Mouse (Mus musculus) neural tube, embryonic 15.5 days (tissue): ENCODE data around the gene Gbf1. TPM values are rescaled to one million over a fixed set of nuclear protein-coding genes. Genes with fewer than 3 reads are reported as not detected.

Source experiments
- ATAC-seq: fragments of 200-750 bp; cut with Nextera tagmentation; 2 replicates; pipeline ENCODE4 v1.8.0; 2017; ENCODE audit warnings: mild to moderate bottlenecking, moderate TSS enrichment, moderate library complexity; ENCODE audit not compliant: low FRiP score
- H3K27ac ChIP-seq: fragments of 300-500 bp; sonication (generic); replicated peaks from 2 replicates; pipeline ENCODE4 v1.5.1; 2015; ENCODE audit warnings: mild to moderate bottlenecking, inconsistent platforms
- H3K27me3 ChIP-seq: fragments of 300-500 bp; sonication (generic); replicated peaks from 2 replicates; pipeline ENCODE4 v1.6.1; 2015; ENCODE audit warnings: inconsistent platforms
- H3K36me3 ChIP-seq: fragments of 300-500 bp; sonication (generic); 2 replicates; pipeline ENCODE4 v1.6.1; 2015; ENCODE audit warnings: inconsistent platforms
- H3K4me1 ChIP-seq: fragments of 300-500 bp; sonication (generic); 2 replicates; pipeline ENCODE4 v1.6.1; 2015; ENCODE audit warnings: inconsistent platforms
- H3K4me2 ChIP-seq: fragments of 300-500 bp; sonication (generic); 2 replicates; pipeline ENCODE4 v1.6.1; 2015; ENCODE audit warnings: inconsistent platforms, mild to moderate bottlenecking, moderate library complexity
- H3K4me3 ChIP-seq: fragments of 300-500 bp; sonication (generic); replicated peaks from 2 replicates; pipeline ENCODE4 v1.5.1; 2015; ENCODE audit warnings: mild to moderate bottlenecking, inconsistent platforms
- H3K9ac ChIP-seq: fragments of 300-500 bp; sonication (generic); replicated peaks from 2 replicates; pipeline ENCODE4 v1.6.1; 2015; ENCODE audit warnings: mild to moderate bottlenecking, inconsistent platforms
- H3K9me3 ChIP-seq: fragments of 300-500 bp; sonication (generic); replicated peaks from 2 replicates; pipeline ENCODE4 v1.6.1; 2016; ENCODE audit warnings: inconsistent platforms
- WGBS: fragments of 180-500 bp; shearing (Covaris S2); methylation state at CpG from one replicate; pipeline ENCODE4 v1.1.7; 2015; ENCODE audit warnings: mixed read lengths; 5-methylcytosine and 5-hydroxymethylcytosine counted together
- polyA plus RNA-seq: library from polyadenylated mRNA; unstranded; fragments of >200 nt; fragmentation: Nextera tagmentation; extraction: Ambion mirVana; gene quantifications from 2 replicates; pipeline ENCODE4 v1.2.1, GENCODE M21; 2015

Gbf1 gene
- polyA plus RNA-seq, 1 experiment from 2014 or later = 76.6 TPM

DNA sequence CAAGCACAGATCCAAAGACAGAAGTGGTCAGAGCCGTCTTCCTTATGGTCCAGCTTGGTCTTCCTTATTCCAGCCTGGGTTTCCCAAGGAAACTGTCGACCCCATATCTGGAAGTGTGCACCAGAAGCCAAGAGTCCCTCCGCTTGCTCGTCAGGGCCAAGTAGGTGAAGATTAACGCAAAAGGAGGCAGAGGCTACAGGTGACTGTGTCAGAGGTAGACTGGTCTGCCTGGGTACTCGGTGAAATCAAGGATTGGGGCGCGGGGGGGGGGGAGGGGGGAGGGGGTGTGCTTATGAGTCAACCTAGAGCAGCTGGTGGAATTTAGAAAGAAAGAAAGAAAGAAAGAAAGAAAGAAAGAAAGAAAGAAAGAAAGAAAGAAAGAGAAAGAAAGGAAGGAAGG is 21.0 kb upstream of the Gbf1 start:
- Histone ChIP-seq H3K27me3 (peaks cover 56% of the 10 kb centered on the region), H3K9me3 (no peaks in the 10 kb centered on the region), H3K36me3 (no peaks in the 10 kb centered on the region), H3K4me1 (peaks cover 17% of the 10 kb centered on the region), H3K4me3 (peak overlapping the region; percentile 20; the same call in 1 of the 2 replicates), H3K27ac (no peak overlapping the region), H3K4me2 (peak overlapping the region; percentile 48), H3K9ac (no peak overlapping the region)
- no peak for ATAC-seq
- WGBS = 9% methylated on average over 6 of the region's 8 CpGs

DNA sequence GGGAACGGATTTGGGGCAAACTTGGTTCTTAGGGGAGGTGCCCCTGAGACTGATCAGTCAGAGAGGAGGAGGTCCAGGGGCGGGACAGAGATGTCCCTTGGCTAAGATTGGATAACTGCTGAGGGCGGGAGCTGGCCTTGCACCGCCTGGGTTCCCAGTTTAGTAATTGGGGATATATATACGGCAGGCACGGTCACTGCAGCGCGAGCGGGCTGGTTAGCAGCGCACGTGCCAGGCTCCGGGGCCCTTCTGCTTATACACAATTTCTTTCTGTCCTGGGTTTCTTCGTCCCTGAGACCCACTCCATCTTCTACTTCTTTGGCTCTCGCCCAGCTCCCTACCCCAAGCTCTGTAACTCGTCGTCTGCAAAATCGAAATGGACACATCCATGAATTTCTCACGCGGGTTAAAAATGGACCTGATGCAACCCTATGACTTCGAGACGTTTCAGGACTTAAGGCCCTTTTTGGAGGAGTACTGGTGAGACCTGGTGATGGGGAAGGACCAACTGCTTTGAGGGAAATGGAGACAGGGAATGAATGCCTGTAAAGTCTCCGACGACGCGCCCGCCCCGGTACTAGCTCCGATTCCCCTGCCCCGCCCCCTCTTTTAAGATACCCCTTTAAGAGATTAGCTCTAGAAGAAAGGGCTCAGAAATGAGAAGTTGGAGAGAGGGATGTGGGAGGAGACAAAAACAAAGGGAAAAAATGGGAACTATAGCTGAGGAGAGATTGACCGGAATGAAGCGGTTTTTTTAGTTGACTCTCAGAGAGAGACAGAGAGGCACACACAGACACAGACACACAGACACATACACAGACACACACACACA is 20.4 kb upstream of the Gbf1 start, which contains the start of gene Elovl3:
Gene Elovl3, plus strand, starts transcription at position 204 of the 832 bp plus-strand sequence.
- Histone ChIP-seq H3K9me3 (no peaks in the 10 kb centered on the region), H3K4me1 (peaks cover 23% of the 10 kb centered on the region), H3K27ac (no peak within 1 kb of the TSS), H3K27me3 (peaks cover 62% of the 10 kb centered on the region), H3K9ac (no peak within 1 kb of the TSS), H3K4me3 (peak within 1 kb of the TSS; percentile 20), H3K4me2 (peak within 1 kb of the TSS; percentile 48), H3K36me3 (no peaks in the 10 kb centered on the region)
- no peak for ATAC-seq
- WGBS = 1% methylated on average over 31 of the region's 31 CpGs

DNA sequence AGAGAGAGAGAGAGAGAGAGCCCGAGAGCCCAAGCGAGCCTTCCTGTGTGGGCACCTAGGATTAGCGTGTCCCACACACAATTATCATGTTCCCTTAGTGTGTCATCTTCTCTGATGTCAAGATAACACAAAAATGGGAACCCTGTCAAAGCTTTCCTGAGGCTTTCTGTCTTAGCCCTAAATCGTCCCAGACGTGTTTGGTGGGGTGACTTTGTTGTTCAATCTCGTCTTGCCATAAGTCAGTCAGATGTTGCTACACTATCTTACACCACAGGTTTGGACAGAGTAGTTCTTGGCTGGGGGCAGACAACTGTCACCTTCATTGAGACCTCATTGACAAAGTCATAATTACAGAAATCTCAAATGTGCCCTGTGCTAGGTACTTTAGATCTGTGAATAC is 19.7 kb upstream of the Gbf1 start:
- H3K27me3 ChIP-seq = peaks cover 69% of the 10 kb centered on the region
- no peak overlapping the region for H3K9ac ChIP-seq
- 51% methylated on average over 6 of the region's 6 CpGs for WGBS
- H3K9me3 ChIP-seq = no peaks in the 10 kb centered on the region
- no peak overlapping the region for H3K4me3 ChIP-seq
- peaks cover 27% of the 10 kb centered on the region for H3K4me1 ChIP-seq
- no peak overlapping the region for H3K27ac ChIP-seq
- no peaks in the 10 kb centered on the region for H3K36me3 ChIP-seq
- no peak overlapping the region for H3K4me2 ChIP-seq
- ATAC-seq = no peak

DNA sequence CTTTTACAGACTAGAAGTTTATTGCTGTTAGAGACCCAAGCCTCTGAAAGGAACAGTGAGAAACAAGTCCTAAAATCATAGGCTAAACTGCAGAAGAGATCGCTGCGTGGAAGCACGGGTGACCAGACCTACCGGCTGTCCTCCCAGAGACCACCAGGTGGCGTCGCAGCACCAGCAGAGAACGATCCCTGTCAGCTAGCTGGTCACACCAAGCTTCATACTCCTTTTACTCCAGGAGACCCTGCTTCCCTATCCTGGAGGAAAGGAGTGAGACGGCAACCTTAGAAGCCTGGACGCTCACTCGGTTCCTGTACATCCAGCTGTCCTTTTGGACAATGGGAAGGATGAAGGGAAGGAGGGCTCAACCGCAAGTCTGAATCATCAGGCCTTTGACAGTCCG is 17.0 kb upstream of the Gbf1 start:
- peak overlapping the region; percentile 54 for H3K4me3 ChIP-seq

DNA sequence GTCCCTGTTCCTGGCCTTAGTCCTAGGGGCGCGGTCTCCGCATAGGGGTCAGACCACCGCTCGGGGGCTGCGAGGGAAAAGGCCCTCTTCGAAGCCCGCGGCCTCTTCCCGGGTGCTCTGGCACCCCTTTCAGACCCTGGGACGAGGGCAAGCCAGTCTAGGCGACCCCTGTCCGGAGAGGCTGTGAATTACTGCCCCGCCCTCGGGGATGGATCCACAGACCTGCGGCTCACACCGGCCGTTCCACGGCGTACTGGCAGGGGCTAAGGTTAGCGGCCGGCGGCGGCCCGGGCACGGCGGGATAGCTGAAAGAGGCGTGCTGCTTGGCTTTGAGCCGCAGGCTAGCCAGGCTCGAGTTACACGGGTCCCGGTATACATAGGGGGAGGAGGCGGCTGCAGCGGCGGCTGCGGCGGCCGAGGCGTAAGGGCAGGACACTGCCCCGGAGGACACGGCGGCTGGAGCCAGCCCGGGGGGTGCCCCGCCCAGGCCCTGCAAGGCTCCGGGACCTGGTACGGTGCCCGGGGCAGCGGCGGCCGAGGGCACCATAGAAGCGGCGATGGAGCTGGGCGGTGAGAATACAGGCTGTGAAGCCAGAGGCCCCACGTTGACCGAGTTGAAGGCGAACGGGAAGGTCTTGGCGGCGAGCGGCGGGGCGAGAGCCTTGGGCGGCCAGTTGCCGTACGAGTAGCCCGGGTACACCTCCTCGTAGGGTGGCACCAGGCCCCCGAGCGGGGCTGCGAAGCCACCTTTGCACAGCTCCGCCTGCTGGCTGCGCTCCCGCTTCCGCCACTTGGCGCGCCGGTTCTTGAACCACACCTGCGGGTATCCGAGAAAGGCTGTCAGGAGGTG is 16.3 kb upstream of the Gbf1 start:
- Histone ChIP-seq H3K27me3 (peaks cover 80% of the 10 kb centered on the region), H3K9me3 (no peaks in the 10 kb centered on the region), H3K9ac (peak overlapping the region; percentile 50), H3K4me3 (peak overlapping the region; percentile 54), H3K4me1 (peaks cover 27% of the 10 kb centered on the region), H3K4me2 (peak overlapping the region; percentile 100), H3K36me3 (no peaks in the 10 kb centered on the region), H3K27ac (no peak overlapping the region)
- under 1% methylated on average over 79 of the region's 79 CpGs for WGBS
- peak; percentile 66 for ATAC-seq

More for the DNA sequence above, 17.0 kb upstream of the Gbf1 start:
- ATAC-seq = peak; percentile 81
- peaks cover 83% of the 10 kb centered on the region for H3K27me3 ChIP-seq
- under 1% methylated on average over 12 of the region's 12 CpGs for WGBS
- peaks cover 27% of the 10 kb centered on the region for H3K4me1 ChIP-seq
- peak overlapping the region; percentile 50; the same call in 1 of the 2 replicates for H3K9ac ChIP-seq
- no peak overlapping the region for H3K27ac ChIP-seq
- H3K9me3 ChIP-seq = no peaks in the 10 kb centered on the region
- H3K36me3 ChIP-seq = no peaks in the 10 kb centered on the region
- H3K4me2 ChIP-seq = peak overlapping the region; percentile 100

DNA sequence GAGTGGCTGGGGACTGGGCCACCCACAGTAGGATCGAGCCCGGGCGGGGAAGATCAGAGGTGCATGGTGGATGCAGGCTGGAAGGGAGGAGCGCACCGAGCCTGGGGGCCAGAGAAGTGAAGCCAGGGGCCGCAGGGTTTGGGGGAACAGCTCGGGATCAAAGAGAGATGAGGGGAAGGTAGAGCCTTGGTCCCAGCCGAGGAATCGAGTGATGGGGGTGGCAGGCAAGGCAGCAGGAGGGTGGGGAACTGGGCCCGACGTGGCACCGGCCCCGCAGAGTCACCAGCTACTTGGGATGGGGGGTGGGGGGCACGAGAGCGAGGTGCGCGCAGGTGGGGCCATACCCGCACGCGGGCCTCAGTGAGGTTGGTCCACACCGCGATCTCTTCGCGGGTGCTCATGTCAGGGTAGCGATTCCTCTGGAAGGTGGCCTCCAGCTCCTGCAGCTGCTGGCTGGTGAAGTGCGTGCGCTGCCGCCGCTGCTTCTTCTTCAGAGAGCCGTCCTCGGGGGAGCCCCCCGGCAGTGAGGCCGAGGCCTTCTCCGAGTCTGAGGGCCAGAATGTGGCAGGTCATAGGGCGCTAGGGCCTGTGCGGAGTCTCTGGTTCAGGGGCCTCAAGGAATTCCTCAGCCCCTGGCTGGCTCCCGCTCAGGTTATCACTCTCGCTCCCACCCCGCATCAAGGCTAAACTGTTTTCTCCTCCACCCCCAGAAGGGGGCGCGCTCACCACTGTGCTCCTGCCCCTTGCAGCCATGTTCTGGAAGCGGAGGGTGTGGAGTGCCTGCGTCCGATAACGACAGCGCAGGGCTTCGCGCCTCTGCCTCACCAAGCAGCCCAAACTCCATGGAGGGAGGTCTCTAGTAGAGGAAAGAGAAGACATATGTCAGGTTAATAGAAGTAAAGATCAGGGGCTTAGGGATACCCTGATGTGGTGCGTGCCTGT is 15.4 kb upstream of the Gbf1 start:
- ATAC-seq = no peak
- H3K9me3 ChIP-seq = no peaks in the 10 kb centered on the region
- H3K9ac ChIP-seq = peak overlapping the region; percentile 50
- peaks cover 23% of the 10 kb centered on the region for H3K4me1 ChIP-seq
- no peak overlapping the region for H3K27ac ChIP-seq
- H3K4me2 ChIP-seq = peak overlapping the region; percentile 100
- no peaks in the 10 kb centered on the region for H3K36me3 ChIP-seq
- WGBS = 2% methylated on average over 49 of the region's 49 CpGs
- peak overlapping the region; percentile 54 for H3K4me3 ChIP-seq
- H3K27me3 ChIP-seq = peaks cover 77% of the 10 kb centered on the region

- Histone ChIP-seq H3K9me3 (no peaks in the 10 kb centered on the region), H3K4me2 (no peak overlapping the region), H3K36me3 (no peaks in the 10 kb centered on the region), H3K4me3 (no peak overlapping the region), H3K4me1 (peaks cover 20% of the 10 kb centered on the region), H3K9ac (no peak overlapping the region), H3K27me3 (peaks cover 77% of the 10 kb centered on the region), H3K27ac (no peak overlapping the region)
- no peak for ATAC-seq
- WGBS = 62% methylated on average over 2 of the region's 2 CpGs
Observed at GRCm38 (mm10) chr19:46140324-46140723, 12.0 kb upstream of the Gbf1 start.

- Histone ChIP-seq H3K4me3 (no peak overlapping the region), H3K9me3 (no peaks in the 10 kb centered on the region), H3K27ac (no peak overlapping the region), H3K36me3 (no peaks in the 10 kb centered on the region), H3K4me2 (no peak overlapping the region), H3K4me1 (peaks cover 12% of the 10 kb centered on the region), H3K27me3 (peaks cover 84% of the 10 kb centered on the region), H3K9ac (no peak overlapping the region)
- WGBS = 24% methylated on average over 6 of the region's 6 CpGs
- no peak for ATAC-seq
Observed at GRCm38 (mm10) chr19:46141091-46141490, 11.2 kb upstream of the Gbf1 start.

DNA sequence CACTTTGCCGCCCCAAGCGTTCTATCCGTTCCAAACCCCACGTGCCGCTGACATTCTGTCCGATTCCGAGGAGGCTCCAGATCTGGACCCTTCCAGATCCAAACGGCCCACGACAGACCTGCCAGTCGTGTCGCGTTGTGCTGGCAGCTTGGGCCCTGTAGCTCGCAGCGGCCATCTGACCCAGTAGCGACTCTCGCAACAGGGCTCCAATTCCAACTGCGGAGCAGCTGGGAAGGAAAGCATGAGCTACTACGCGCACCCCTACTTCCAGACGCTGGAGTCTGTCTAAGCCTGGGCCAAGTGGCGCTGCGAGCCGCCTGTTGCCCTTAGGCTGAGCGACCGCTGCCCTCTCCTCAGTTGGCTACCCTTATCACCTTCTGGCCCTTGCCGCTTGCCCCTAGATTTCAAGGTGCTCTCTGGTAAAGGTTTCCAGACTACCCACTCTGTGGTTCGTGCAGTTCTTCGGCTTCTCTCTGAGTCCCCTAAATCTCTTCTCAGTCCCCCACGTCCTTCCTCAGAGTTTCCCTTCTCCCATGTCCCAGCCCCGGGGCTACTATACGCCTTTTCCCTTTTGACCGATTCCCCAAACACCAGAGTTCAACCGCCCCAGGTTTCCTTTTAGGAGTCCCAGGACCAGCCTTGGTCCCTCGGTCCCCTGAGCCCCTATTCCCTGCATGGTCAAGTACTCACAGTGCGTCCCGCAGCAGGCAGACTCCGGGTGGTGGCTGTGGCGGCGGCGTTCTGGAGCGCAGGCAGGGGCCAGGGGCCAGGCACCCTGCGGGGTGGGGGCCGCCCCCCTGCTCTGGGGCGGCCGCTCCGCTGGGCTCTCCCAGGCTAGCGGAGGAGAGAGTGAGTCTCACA is 4.6 kb upstream of the Gbf1 start, which contains the start of gene Pitx3:
Gene Pitx3, minus strand, starts transcription at position 816 of the 861 bp plus-strand sequence.
- Histone ChIP-seq H3K27ac (no peak within 1 kb of the TSS), H3K4me2 (peak within 1 kb of the TSS; percentile 98), H3K9me3 (no peaks in the 10 kb centered on the region), H3K4me1 (peaks cover 26% of the 10 kb centered on the region), H3K4me3 (peak within 1 kb of the TSS; percentile 49), H3K9ac (peak within 1 kb of the TSS; percentile 34; the same call in 1 of the 2 replicates), H3K27me3 (peaks cover 76% of the 10 kb centered on the region), H3K36me3 (no peaks in the 10 kb centered on the region)
- under 1% methylated on average over 47 of the region's 47 CpGs for WGBS
- no peak for ATAC-seq

DNA sequence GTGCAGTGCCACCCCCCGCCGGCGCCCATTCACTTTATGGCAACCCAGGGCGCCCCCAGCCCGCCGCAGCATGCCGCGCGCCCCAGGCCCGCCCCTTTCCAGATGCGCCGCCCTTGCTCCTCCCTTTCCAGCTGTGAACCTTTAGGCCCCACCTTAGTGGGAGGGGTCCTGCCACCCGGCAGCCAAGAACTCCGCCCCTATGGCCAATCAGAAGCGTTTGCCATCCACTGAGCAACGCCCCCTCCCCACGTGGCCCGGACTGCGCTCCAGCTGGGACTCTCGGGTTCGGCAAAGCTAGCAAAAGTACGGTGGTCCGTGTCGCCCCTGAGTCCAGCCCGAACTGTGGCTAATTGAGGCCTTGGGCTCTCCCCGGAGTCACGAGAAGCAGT is 3.9 kb upstream of the Gbf1 start:
- peak overlapping the region; percentile 49 for H3K4me3 ChIP-seq
- H3K4me1 ChIP-seq = peaks cover 30% of the 10 kb centered on the region
- ATAC-seq = peak; percentile 43; the same call in 1 of the 2 replicates
- no peaks in the 10 kb centered on the region for H3K9me3 ChIP-seq
- peaks cover 70% of the 10 kb centered on the region for H3K27me3 ChIP-seq
- peak overlapping the region; percentile 34; the same call in 1 of the 2 replicates for H3K9ac ChIP-seq
- no peak overlapping the region for H3K27ac ChIP-seq
- no peaks in the 10 kb centered on the region for H3K36me3 ChIP-seq
- H3K4me2 ChIP-seq = peak overlapping the region; percentile 98
- WGBS = under 1% methylated on average over 27 of the region's 27 CpGs
